Mouse (Mus musculus): Measurements from ENCODE around the gene Golt1a.

DNA sequence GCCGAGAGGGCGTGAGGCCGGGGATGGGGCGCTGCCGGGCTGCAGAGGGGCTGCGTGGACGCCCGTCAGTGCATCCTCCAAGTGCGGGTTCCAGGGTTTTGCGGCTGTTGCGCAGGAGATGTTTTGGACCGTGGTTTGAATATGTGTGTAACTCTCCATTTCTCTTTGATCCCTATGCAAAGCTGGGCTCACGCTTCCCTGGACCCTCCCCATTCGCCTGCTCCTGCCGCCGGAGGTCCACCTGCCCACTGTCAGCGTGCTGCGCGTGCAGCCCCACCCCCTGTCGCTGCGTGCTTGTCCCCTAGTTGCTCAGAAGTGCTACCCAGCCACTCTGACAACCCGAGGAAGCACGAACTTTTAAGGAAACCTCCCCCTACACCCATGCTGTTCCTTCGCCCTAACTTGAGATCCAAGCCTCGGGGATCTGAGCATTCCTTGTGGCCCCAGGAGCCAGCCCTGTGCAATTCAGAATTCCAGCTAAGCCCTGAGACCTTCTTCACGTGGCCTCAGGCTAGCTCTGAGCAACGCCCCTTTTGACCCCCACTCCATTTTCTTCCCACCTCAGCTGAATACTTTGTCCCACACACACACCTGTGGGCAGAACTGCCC is 54.5 kb downstream of the Golt1a start:
- TF ChIP-seq EP300 (IDR thresholded peaks at IDR 0.05) = no peak
- no peak for TF ChIP-seq CTCF (IDR thresholded peaks at IDR 0.05)
